Mouse (Mus musculus) lung, embryonic 16.5 days (tissue): Measurements from ENCODE around the gene Car14. TPM values are rescaled to one million over a fixed set of nuclear protein-coding genes. Genes with fewer than 3 reads are reported as not detected.
"Not testable (repeated sequence)": the region's sequence is repeated elsewhere in the genome, so short reads cannot be mapped to it uniquely, and the experiment has no call there.

Experiments used
- ATAC-seq: fragments of 200-750 bp; cut with Nextera tagmentation; 2 replicates; pipeline ENCODE4 v1.8.0; 2017; ENCODE audit warnings: low read depth, mild to moderate bottlenecking, moderate library complexity
- H3K27ac ChIP-seq: fragments of 300-500 bp; sonication (generic); 2 replicates; pipeline ENCODE4 v1.5.1; 2014; ENCODE audit warnings: mild to moderate bottlenecking, control low read depth, low read length
- H3K27me3 ChIP-seq: fragments of 300-500 bp; sonication (generic); 2 replicates; pipeline ENCODE4 v1.6.1; 2014; ENCODE audit warnings: low read depth, low read length, mixed read lengths; ENCODE audit not compliant: control insufficient read depth, insufficient read depth
- H3K36me3 ChIP-seq: fragments of 300-500 bp; sonication (generic); 2 replicates; pipeline ENCODE4 v1.6.1; 2014; ENCODE audit warnings: low read length; ENCODE audit not compliant: control insufficient read depth, insufficient read depth
- H3K4me1 ChIP-seq: fragments of 300-500 bp; sonication (generic); replicated peaks from 2 replicates; pipeline ENCODE4 v1.6.1; 2014; ENCODE audit warnings: low read length, mixed read lengths; ENCODE audit not compliant: control insufficient read depth, insufficient read depth
- H3K4me2 ChIP-seq: fragments of 300-500 bp; sonication (generic); 2 replicates; pipeline ENCODE4 v1.6.1; 2014; ENCODE audit warnings: low read depth, low read length, control low read depth
- H3K4me3 ChIP-seq: fragments of 300-500 bp; sonication (generic); 2 replicates; pipeline ENCODE4 v1.5.1; 2014; ENCODE audit warnings: mild to moderate bottlenecking, low read length, control low read depth
- H3K9ac ChIP-seq: fragments of 300-500 bp; sonication (generic); 2 replicates; pipeline ENCODE4 v1.6.1; 2014; ENCODE audit warnings: low read length, control low read depth
- H3K9me3 ChIP-seq: fragments of 300-500 bp; sonication (generic); 2 replicates; pipeline ENCODE4 v1.6.1; 2016; ENCODE audit warnings: low read length; ENCODE audit not compliant: control insufficient read depth
- WGBS: fragments of 180-500 bp; shearing (Covaris S2); extraction: QIAGEN DNeasy Blood & Tissue Kit; methylation state at CpG from one replicate; pipeline ENCODE4 v1.1.7; 2014; 5-methylcytosine and 5-hydroxymethylcytosine counted together
- polyA plus RNA-seq: library from polyadenylated mRNA; unstranded; fragments of >200 nt; fragmentation: Nextera tagmentation; extraction: Ambion mirVana; gene quantifications from 2 replicates; pipeline ENCODE4 v1.2.1, GENCODE M21; 2015

Gene Car14
- polyA plus RNA-seq, 1 experiment from 2014 or later, result 13.0 TPM

DNA sequence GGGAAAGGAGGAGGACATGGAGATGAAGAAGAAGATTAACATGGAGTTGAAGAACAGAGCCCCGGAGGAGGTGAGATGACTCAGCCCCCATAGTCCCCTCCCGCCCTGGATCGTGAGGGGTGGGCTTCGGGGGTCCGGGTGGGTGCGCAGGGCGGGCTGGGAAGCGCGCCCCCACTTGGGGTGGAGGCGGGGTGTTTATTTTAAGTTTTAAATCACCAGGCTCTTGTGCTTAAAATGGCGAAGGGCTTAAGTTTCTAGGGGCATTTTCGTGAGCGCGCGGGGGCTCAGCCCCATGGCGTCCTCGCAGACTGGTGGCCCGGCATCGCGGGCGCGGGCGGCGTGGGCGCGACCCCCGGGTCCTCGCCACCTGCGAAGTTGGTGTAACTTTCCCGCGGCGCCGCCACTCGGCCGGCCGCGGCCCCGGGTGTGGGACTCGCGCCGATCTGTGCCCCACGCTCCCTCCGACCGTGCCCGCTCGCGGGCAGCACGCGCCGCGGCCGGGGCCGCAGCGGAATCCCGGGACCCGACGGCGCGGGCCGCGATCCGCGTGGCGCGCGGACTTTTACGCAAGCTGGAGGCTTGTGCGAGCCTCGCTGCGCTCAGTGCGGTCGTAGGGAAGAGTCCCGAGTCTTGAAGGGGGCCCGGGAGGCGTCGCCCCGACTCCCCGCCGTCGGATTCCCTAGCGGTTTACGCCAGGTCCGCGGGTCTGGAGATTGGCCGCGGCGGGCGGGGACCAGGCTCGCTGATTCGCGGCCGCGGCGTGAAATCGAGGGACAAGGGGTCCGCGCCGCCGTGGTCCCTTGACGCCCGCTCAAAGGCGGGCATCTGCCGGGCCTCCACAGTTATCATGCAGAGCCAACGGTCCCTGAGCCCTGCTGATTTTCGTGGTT, 25.3 kb upstream of the Car14 start:
- H3K4me3 ChIP-seq, result peak overlapping the region; percentile 94
- H3K36me3 ChIP-seq, result peaks cover 9% of the 10 kb centered on the region
- peak overlapping the region; percentile 97 for H3K9ac ChIP-seq
- peak overlapping the region; percentile 68 for H3K4me2 ChIP-seq
- ATAC-seq, result peak; percentile 4; the same call in 1 of the 2 replicates
- H3K4me1 ChIP-seq, result peaks cover 12% of the 10 kb centered on the region
- H3K9me3 ChIP-seq, result no peaks in the 10 kb centered on the region
- no peaks in the 10 kb centered on the region for H3K27me3 ChIP-seq
- peak overlapping the region; percentile 95 for H3K27ac ChIP-seq
- under 1% methylated on average over 99 of the region's 105 CpGs for WGBS

DNA sequence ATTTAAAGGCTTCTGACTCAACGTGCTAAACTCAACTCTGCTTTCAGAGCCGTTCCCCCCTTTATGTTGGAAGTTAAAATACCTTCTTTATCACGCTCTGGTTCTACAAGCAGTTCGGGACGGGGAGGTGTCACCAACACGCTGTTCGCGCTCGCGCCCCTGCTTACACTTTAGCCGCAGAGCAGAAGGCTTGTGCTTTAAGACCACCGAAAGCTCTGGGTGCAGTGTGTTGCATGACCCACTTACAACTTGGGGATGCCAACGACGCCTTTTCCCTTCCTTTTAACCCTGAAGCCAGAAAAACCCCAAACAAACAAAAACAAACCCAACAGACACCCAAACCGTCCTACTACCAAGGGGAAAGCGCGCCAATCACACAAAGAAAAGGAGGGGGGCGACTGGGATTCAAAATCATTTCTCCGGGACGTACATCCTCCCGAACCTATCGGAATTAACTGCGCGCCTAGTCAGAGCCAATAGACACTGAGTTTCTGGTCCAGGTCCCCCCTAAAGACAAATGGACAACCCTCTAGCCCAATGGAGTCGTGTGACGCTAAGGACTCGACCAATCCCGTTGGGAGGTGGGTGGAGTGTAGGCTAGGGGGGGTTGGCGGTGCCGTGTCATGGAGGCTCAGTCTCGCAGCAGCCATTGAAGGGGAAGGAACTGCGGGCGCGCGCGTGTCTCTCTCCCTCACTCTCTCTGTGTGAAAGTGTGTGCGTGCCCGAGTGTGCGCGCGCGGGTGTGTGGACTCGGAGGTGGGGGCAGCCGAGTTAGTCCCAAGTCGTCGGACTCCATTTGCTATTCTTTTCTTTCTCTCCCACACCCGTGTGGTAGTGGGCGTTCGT, 24.4 kb upstream of the Car14 start, which contains the start of gene Anp32e:
Gene Anp32e, plus strand, starts transcription at position 589 of the 846 bp plus-strand sequence.
- peak; percentile 100 for ATAC-seq
- Histone ChIP-seq H3K4me3 (peak within 1 kb of the TSS; percentile 94), H3K27ac (peak within 1 kb of the TSS; percentile 95), H3K4me1 (peaks cover 12% of the 10 kb centered on the region), H3K27me3 (no peaks in the 10 kb centered on the region), H3K9ac (peak within 1 kb of the TSS; percentile 97), H3K36me3 (peaks cover 2% of the 10 kb centered on the region), H3K9me3 (no peaks in the 10 kb centered on the region), H3K4me2 (peak within 1 kb of the TSS; percentile 79)
- under 1% methylated on average over 49 of the region's 49 CpGs for WGBS

DNA sequence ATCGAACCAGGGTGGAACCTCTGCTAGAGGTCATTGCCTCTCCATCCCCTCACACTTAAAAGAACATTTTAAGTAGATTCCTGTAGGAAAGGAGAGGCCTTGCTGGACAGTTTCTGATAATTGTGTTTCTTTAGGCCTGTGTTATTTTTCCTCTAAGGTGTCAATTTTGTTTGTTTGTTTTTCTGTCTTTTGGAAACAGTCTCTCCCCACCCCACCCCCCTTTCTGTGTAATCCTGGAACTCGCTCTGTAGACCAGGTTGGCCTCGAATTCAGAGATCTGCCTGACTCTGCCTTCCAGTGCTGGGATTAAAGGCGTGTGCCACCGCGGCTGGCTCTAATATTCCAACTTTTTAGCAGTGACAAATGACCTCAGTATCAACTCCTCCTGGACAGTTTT, 23.8 kb upstream of the Car14 start:
- Histone ChIP-seq H3K27ac (peak overlapping the region; percentile 84), H3K4me2 (peak overlapping the region; percentile 79), H3K4me1 (peaks cover 12% of the 10 kb centered on the region), H3K9me3 (no peaks in the 10 kb centered on the region), H3K9ac (peak overlapping the region; percentile 72), H3K36me3 (no peaks in the 10 kb centered on the region), H3K4me3 (peak overlapping the region; percentile 94), H3K27me3 (no peaks in the 10 kb centered on the region)
- ATAC-seq, result no peak
- WGBS, result 40% methylated on average over 6 of the region's 6 CpGs

DNA sequence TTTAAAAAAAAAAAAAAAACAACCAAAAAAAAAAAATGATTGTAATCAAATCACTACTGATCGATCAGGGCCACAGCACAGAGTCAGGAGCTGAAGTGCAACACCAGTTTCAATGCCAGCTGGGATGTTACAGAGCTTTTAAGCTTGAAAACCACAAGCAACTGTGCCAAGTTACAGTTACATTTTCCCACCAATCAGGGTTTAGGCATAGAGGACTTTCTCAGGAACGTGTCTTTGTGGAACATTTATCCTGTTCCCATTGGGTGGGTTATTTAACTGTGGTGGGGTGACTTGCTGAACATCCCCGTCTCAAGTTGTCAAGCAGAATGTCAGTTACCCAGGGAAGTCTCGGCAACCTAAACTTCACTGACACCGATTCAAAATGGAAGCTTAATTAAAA, 20.6 kb upstream of the Car14 start:
- Histone ChIP-seq H3K4me1 (no peaks in the 10 kb centered on the region; the same call in 1 of the 2 replicates), H3K4me2 (no peak overlapping the region), H3K9me3 (no peaks in the 10 kb centered on the region), H3K9ac (no peak overlapping the region), H3K4me3 (no peak overlapping the region), H3K27ac (no peak overlapping the region), H3K27me3 (no peaks in the 10 kb centered on the region), H3K36me3 (no peaks in the 10 kb centered on the region)
- 70% methylated on average over 5 of the region's 5 CpGs for WGBS
- ATAC-seq, result no peak

DNA sequence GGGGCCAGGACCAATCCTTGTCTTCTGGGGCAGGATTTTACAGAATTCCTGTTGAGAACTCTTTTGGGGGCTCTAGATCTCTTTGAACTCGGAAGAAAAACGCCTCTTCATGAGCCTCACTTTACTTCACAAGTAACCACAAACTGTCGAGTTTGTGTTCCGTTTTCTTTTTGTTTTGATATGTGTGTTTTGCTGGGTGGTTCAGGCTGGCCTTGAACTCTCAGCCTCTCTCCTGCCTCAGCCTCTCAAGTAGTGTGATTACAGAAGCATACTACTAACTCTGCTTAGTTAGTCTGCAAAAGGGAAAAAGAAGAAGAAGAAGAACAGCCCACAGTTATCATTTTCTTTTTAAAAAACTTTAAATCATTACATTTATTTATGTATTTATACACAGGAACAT, 19.7 kb upstream of the Car14 start:
- Histone ChIP-seq H3K4me1 (no peaks in the 10 kb centered on the region; the same call in 1 of the 2 replicates), H3K27ac (no peak overlapping the region), H3K4me3 (no peak overlapping the region), H3K36me3 (no peaks in the 10 kb centered on the region), H3K27me3 (no peaks in the 10 kb centered on the region), H3K9me3 (no peaks in the 10 kb centered on the region), H3K9ac (no peak overlapping the region), H3K4me2 (no peak overlapping the region)
- no peak for ATAC-seq
- 56% methylated on average over 4 of the region's 4 CpGs for WGBS

DNA sequence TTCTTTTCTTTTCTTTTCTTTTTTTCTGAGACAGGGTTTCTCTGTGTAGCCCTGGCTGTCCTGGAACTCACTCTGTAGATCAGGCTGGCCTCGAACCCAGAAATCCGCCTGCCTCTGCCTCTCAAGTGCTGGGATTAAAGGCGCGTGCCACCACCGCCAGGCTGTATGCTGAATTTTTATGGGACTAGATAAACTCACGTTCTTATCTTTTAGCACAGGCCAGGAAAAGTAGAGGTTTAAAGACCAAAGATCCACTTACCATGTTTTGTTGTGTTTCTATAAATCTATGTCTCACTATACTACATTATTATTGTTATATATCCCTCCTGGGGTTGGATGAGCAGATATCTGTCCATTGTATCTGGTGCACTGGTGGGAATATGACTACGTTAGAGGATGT, 18.9 kb upstream of the Car14 start:
- H3K9me3 ChIP-seq, H3K4me3 ChIP-seq, H3K4me1 ChIP-seq, H3K27ac ChIP-seq, H3K4me2 ChIP-seq, ATAC-seq, H3K27me3 ChIP-seq, H3K36me3 ChIP-seq, H3K9ac ChIP-seq: not testable (repeated sequence)
- WGBS, result 88% methylated on average over 7 of the region's 7 CpGs

DNA sequence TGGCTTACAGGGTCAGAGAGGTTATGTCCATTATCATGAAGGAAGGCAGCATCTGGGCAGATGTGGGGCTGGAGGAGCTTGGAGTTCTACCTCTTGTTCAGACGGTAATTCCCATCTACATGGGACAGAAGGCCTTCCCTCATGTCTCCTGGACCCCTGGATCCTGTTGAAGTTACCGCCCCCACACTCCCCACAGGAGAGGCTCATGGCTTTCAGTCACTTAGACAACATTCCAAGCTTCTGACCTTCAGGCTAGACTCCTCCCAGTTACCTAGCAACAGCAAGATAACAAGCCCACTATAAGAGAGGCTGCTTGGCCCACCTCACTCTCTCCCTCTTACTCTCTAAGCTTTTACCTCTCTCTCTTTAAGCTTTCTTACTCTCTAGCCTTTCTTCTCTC, 16.0 kb upstream of the Car14 start:
- 55% methylated on average over 2 of the region's 2 CpGs for WGBS
- H3K4me1 ChIP-seq, ATAC-seq, H3K27me3 ChIP-seq, H3K4me2 ChIP-seq, H3K9ac ChIP-seq, H3K36me3 ChIP-seq, H3K4me3 ChIP-seq, H3K9me3 ChIP-seq, H3K27ac ChIP-seq: not testable (repeated sequence)

DNA sequence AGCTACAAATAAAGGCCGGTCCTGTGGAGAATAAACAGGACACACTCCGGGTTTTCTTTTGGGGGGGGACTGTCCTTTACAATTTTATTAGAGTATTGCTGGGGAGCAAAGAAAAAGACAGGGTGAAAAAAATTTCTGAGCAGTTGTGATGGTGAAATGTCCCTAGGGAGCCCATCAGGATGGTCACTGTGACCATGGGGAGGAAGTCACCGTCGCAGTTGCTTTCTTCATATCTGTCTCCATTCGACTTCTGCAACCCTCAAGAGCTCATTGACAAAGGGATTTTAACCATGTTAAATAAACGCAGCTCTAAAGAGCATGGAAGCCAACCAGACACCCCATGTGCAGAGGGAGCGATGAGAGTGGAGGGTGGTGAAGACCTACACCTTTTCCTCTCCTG, 12.3 kb upstream of the Car14 start:
- H3K4me2 ChIP-seq, result no peak overlapping the region

DNA sequence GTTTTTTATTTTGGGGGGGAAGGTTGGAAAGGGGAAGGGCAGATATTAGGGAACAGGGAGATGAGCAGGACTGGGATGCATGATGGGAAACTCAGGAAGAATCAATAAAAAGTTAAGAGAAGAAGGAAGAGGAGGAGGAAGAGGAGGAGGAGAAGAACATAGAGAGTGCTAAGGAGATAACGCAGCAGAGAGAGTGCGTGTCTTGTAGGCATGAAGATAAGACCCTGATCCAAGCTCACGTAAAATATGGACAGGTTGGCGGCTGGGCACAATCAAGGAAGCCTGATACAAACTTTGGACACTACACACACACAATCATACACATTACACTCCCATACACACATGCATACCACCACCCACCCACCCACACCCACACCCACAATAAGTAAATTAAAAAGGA, 10.2 kb upstream of the Car14 start:
- H3K27ac ChIP-seq, result no peak overlapping the region
- no peak overlapping the region for H3K9ac ChIP-seq
- no peaks in the 10 kb centered on the region for H3K27me3 ChIP-seq
- H3K36me3 ChIP-seq, result no peaks in the 10 kb centered on the region
- H3K4me3 ChIP-seq, result no peak overlapping the region
- H3K4me2 ChIP-seq, result no peak overlapping the region
- no peaks in the 10 kb centered on the region for H3K9me3 ChIP-seq
- no peak for ATAC-seq
- WGBS, result 76% methylated on average over 4 of the region's 4 CpGs
- H3K4me1 ChIP-seq, result no peaks in the 10 kb centered on the region

More for the DNA sequence above, 12.3 kb upstream of the Car14 start:
- Histone ChIP-seq H3K27ac (no peak overlapping the region), H3K4me1 (no peaks in the 10 kb centered on the region), H3K27me3 (no peaks in the 10 kb centered on the region), H3K4me3 (no peak overlapping the region), H3K9ac (no peak overlapping the region), H3K36me3 (no peaks in the 10 kb centered on the region), H3K9me3 (no peaks in the 10 kb centered on the region)
- WGBS, result 64% methylated on average over 7 of the region's 7 CpGs
- no peak for ATAC-seq
